Mouse (Mus musculus) monocyte, adult 2 months (primary cell): ENCODE measurements at regions not wholly inside any gene's neighbourhood (a gene's known extent, or its start where the extent isn't known, plus 50 kb on each side); places are given as distances from the start of the nearest gene placed in this dataset.

Source experiments
- DNase-seq, 2 experiments: peaks; one replicate each; pipeline ENCODE4 v3.0.0; 2022; ENCODE audit warnings: low spot score in 2 of 2, low read depth in 1 of 2

GRCm38 (mm10) chr13:112212391-112212790 lies 75.9 kb upstream of the Ankrd55 start:
- no peak for DNase-seq

DNA sequence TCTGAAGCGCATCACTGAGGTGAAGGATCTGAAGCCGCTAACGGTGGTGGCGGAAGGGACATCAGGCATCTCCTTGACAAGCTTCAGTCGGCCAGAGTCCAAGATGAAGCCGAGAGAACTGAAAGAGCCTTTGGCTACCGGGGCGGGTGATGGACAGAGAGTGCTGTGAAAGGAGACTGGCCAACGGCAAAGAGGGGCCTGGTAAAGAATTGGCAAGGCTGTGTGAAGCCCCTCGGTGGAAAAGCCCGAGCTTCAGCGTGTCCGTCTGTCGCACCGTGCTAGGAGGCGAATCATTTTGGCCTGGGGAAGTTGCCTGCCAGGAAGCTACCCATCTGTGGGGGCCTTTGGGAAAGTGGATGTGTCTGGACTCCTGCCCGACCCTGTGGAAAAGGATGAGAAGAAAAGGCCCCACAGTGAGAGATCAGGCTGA lies 74.6 kb upstream of the Ankrd55 start:
- no peak for DNase-seq

DNA sequence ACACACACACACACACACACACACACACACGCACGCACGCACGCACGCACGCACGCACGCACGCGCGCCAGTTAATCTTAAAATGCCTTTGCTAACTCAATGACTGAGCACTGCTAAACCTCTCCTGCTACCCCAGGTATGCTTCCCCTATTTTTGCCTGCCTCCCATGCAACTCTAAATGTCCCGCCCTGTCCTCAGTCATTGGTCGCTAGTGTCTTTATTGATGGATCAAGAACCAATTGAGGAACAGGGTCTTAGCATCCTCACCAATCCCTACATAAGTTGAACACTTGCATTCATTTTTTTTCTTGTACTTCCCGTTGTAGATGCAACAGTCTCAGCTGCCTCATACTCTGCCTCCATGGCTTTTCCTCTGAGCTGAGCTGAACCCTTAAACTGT lies 72.2 kb upstream of the Ankrd55 start:
- DNase-seq = no peak

- DNase-seq = no peak
These were observed 69.9 kb upstream of the Ankrd55 start for GRCm38 (mm10) chr13:112218389-112218788.

- no peak for DNase-seq
These were observed 68.1 kb upstream of the Ankrd55 start for GRCm38 (mm10) chr13:112220184-112220583.

- DNase-seq = no peak
These were observed 64.6 kb upstream of the Ankrd55 start for GRCm38 (mm10) chr13:112223616-112224015.

DNA sequence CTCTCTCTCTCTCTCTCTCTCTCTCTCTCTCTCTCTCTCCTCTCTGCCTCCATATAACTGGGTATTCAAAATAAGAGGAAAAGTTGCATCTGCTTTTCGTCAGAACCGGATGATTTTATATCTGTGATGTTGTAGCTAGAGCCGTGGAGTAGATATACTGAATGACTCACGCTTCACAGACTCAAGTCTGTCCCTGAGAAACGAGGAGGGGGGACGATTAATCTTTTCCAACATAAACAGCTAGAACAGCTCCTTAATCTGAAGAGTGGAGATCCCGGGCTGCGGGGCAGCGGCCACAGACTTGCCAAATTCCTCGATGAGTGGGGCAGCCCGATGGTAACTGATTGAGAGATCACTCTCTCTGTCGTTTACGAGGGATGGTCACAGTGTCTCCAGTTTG lies 60.5 kb upstream of the Ankrd55 start:
- no peak for DNase-seq

- no peak for DNase-seq
These were observed 59.4 kb upstream of the Ankrd55 start for GRCm38 (mm10) chr13:112228846-112229245.

- no peak for DNase-seq
These were observed 58.1 kb upstream of the Ankrd55 start for GRCm38 (mm10) chr13:112230176-112230575.

- DNase-seq = no peak
These were observed 53.6 kb upstream of the Ankrd55 start for GRCm38 (mm10) chr13:112234695-112235094.

DNA sequence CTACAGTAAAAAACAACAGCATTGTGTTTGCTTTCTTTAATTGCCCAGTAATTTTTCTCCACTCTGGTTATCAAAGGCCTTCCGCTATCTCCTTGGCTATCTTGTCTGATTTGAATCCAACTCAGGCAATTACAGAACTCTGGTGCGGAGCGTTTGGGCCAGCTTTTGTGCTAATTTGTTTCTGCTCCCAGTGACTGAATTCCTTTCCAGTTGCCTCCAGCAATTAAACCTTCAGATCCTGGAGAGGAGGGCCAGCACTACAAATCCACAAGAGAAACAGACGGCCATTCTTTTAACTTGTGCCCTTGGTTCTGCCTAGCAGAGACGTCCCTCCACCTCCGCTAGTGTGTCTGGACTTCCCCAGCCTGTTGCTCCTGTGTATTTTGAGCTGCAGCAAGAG lies 51.3 kb upstream of the Ankrd55 start:
- no peak for DNase-seq

DNA sequence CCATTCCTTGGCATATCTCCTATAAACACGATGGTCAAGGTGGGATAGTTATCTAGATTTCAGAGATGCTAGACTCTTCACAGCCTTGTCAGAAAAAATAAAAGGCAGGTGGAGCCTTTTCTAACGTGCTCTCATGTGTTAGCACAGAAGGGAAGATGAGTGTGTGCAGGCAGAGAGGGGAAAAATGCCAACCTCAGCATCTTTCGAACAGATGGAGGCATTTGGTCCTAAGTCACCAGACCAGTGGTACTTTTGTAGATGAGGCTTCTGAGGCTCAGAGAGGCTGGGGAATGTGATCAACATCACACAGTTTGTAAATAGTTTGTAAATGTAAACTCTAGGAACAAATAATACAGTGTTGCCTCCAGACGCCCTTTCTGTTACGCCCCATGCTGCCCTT lies 50.9 kb upstream of the Ankrd55 start:
- no peak for DNase-seq

DNA sequence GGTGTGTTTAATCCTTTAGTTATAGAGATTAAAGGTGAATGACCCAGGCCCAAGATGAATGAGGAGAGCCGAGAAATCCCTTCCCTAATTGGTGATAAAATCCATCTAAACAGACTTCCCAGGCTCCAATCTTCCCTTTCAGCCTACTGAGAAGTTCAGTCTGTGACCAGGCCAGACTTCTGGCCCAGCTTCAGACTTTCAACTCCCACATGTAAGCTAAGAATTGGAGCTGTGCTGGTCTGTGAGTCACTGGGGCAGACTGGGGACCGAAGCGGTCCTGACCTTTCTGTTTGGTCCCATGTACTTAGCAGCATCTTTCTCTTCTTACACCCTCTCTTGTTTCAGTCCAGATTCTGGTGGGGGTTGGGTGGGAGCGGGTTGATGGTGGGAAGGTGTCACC lies 50.3 kb upstream of the Ankrd55 start:
- DNase-seq = no peak
